Mouse (Mus musculus) adrenal gland, postnatal 36 days (tissue): ENCODE results near the gene Gm10720. TPM values are rescaled to one million over a fixed set of nuclear protein-coding genes. Genes with fewer than 3 reads are reported as not detected.
"Not testable (repeated sequence)": the region's sequence is repeated elsewhere in the genome, so short reads cannot be mapped to it uniquely, and the experiment has no call there.

Experiments used
- DNase-seq, 2 experiments: peaks; one replicate each; pipeline ENCODE4 v3.0.0; 2021; ENCODE audit warnings: mixed read lengths in 1 of 2
- long read RNA-seq, 2 experiments: library from polyadenylated mRNA; stranded (forward); transcript quantifications; one replicate each; pipeline ENCODE4 v2.0.0; 2021; ENCODE audit warnings: borderline sequencing depth in 2 of 2
- total RNA-seq, 2 experiments: library from RNA; stranded (reverse); gene quantifications; 2 replicates each; pipeline ENCODE4 v1.2.3; 2021

The Gm10720 gene
- total RNA-seq: not detected
- long read RNA-seq, experiment 1: 0 reads
- long read RNA-seq, experiment 2: 0 reads

DNA sequence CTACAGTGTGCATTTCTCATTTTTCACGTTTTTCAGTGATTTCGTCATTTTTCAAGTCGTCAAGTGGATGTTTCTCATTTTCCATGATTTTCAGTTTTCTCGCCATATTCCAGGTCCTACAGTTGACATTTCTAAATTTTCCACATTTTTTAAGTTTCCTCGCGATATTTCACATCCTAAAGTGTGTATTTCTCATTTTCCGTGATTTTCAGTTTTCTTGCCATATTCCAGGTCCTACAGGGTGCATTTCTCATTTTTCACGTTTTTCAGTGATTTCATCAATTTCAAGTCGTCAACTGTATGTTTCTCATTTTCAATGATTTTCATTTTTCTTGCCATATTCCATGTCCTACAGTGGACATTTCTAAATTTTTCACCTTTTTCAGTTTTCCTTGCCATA lies at the start of gene Gm10720:
TSS of gene Gm10720 (plus strand) at position 301 of the 400 bp plus-strand sequence.
- not testable (repeated sequence) for DNase-seq

DNA sequence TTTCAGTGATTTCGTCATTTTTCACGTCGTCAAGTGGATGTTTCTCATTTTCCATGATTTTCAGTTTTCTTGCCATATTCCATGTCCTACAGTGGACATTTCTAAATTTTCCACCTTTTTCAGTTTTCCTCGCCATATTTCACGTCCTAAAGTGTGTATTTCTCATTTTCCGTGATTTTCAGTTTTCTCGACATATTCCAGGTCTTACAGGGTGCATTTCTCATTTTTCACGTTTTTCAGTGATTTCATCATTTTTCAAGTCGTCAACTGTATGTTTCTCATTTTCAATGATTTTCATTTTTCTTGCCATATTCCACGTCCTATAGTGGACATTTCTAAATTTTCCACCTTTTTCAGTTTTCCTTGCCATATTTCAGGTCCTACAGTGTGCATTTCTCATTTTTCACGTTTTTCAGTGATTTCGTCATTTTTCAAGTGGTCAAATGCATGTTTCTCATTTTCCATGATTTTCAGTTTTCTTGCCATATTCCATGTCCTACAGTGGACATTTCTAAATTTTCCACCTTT lies 14.9 kb upstream of the Gm10720 start, which contains the start of gene Gm10722:
TSS of gene Gm10722 (plus strand) at position 478 of the 528 bp plus-strand sequence.
- DNase-seq: peak in 1 of 2 experiments; percentile 1

DNA sequence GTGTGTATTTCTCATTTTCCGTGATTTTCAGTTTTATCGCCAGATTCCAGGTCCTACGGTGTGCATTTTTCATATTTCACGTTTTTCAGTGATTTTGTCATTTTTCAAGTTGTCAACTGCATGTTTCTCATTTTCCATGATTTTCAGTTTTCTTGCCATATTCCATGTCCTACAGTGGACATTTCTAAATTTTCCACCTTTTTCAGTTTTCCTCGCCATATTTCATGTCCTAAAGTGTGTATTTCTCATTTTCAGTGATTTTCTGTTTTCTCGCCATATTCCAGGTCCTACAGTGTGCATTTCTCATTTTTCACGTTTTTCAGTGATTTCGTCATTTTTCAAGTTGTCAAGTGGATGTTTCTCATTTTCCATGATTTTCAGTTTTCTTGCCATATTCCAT lies 14.4 kb upstream of the Gm10720 start:
- DNase-seq: not testable (repeated sequence)

DNA sequence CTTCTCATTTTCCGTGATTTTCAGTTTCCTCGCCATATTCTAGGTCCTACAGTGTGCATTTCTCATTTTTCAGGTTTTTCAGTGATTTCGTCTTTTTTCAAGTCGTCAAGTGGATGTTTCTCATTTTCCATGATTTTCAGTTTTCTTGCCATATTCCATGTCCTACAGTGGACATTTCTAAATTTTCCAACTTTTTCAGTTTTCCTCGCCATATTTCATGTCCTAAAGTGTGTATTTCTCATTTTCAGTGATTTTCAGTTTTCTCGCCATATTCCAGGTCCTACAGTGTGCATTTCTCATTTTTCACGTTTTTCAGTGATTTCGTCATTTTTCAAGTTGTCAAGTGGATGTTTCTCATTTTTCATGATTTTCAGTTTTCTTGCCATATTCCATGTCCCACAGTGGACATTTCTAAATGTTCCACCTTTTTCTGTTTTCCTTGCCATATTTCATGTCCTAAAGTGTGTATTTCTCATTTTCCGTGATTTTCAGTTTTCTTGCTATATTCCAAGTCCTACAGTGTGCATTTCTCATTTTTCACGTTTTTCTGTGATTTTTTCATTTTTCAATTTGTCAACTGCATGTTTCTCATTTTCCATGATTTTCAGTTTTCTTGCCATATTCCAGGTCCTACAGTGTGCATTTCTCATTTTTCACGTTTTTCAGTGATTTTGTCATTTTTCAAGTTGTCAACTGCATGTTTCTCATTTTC lies 13.3 kb upstream of the Gm10720 start:
- peak; percentile 2 to 92 for DNase-seq

DNA sequence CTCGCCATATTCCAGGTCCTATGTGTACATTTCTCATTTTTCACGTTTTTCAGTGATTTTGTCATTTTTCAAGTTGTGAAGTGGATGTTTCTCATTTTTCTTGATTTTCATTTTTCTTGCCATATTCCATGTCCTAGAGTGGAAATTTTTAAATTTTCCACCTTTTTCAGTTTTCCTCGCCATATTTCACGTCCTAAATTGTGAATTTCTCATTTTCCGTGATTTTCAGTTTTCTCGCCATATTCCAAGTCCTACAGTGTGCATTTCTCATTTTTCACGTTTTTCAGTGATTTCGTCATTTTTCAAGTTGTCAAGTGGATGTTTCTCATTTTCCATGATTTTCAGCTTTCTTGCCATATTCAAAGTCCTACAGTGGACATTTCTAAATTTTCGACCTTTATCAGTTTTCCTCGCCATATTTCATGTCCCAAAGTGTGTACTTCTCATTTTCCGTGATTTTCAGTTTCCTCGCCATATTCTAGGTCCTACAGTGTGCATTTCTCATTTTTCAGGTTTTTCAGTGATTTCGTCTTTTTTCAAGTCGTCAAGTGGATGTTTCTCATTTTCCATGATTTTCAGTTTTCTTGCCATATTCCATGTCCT lies 12.6 kb upstream of the Gm10720 start, which contains the start of gene Gm11168:
TSS of gene Gm11168 (plus strand) at position 553 of the 603 bp plus-strand sequence.
- DNase-seq: peak in 1 of 2 experiments; percentile 3

DNA sequence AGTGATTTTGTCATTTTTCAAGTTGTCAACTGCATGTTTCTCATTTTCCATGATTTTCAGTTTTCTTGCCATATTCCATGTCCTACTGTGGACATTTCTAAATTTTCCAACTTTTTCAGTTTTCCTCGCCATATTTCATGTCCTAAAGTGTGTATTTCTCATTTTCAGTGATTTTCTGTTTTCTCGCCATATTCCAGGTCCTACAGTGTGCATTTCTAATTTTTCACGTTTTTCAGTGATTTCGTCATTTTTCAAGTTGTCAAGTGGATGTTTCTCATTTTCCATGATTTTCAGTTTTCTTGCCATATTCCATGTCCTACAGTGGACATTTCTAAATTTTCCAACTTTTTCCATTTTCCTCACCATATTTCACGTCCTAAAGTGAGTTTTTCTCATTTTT lies 9.3 kb upstream of the Gm10720 start:
- DNase-seq: not testable (repeated sequence)

DNA sequence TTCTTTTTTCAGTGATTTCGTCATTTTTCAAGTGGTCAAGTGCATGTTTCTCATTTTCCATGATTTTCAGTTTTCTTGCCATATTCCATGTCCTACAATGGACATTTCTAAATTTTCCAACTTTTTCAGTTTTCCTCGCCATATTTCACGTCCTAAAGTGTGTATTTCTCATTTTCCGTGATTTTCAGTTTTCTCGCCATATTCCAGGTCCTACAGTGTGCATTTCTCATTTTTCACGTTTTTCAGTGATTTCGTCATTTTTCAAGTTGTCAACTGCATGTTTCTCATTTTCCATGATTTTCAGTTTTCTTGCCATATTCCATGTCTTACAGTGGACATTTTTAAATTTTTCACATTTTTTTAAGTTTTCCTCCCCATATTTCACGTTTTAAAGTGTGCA lies 8.8 kb upstream of the Gm10720 start:
- peak in 1 of 2 experiments; percentile 3 for DNase-seq

DNA sequence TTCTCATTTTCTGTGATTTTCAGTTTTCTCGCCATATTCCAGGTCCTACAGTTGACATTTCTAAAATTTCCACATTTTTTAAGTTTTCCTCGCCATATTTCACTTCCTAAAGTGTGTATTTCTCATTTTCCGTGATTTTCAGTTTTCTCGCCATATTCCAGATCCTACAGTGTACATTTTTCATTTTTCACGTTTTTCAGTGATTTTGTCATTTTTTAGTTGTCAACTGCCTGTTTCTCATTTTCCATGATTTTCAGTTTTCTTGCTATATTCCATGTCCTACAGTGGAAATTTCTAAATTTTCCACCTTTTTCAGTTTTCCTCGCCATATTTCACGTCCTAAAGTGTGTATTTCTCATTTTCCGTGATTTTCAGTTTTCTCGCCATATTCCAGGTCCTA lies 8.2 kb upstream of the Gm10720 start:
- DNase-seq: peak in 1 of 2 experiments; percentile 0

DNA sequence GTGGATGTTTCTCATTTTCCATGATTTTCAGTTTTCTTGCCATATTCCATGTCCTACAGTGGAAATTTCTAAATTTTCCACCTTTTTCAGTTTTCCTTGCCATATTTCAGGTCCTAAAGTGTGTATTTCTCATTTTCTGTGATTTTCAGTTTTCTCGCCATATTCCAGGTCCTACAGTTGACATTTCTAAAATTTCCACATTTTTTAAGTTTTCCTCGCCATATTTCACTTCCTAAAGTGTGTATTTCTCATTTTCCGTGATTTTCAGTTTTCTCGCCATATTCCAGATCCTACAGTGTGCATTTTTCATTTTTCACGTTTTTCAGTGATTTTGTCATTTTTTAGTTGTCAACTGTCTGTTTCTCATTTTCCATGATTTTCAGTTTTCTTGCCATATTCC lies 6.1 kb upstream of the Gm10720 start:
- not testable (repeated sequence) for DNase-seq

DNA sequence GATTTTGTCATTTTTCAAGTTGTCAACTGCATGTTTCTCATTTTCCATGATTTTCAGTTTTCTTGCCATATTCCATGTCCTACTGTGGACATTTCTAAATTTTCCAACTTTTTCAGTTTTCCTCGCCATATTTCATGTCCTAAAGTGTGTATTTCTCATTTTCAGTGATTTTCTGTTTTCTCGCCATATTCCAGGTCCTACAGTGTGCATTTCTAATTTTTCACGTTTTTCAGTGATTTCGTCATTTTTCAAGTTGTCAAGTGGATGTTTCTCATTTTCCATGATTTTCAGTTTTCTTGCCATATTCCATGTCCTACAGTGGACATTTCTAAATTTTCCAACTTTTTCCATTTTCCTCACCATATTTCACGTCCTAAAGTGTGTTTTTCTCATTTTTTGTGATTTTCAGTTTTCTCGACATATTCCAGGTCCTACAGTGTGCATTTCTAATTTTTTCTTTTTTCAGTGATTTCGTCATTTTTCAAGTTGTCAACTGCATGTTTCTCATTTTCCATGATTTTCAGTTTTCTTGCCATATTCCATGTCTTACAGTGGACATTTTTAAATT lies 3.3 kb upstream of the Gm10720 start:
- DNase-seq: not testable (repeated sequence)

DNA sequence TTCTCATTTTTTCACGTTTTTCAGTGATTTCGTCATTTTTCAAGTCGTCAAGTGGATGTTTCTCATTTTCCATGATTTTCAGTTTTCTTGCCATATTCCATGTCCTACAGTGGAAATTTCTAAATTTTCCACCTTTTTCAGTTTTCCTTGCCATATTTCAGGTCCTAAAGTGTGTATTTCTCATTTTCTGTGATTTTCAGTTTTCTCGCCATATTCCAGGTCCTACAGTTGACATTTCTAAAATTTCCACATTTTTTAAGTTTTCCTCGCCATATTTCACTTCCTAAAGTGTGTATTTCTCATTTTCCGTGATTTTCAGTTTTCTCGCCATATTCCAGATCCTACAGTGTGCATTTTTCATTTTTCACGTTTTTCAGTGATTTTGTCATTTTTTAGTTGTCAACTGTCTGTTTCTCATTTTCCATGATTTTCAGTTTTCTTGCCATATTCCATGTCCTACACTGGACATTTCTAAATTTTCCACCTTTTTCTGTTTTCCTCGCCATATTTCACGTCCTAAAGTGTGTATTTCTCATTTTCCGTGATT lies 2.6 kb upstream of the Gm10720 start, which contains the start of gene Gm10721:
TSS of gene Gm10721 (plus strand) at position 408 of the 547 bp plus-strand sequence.
- not testable (repeated sequence) for DNase-seq

DNA sequence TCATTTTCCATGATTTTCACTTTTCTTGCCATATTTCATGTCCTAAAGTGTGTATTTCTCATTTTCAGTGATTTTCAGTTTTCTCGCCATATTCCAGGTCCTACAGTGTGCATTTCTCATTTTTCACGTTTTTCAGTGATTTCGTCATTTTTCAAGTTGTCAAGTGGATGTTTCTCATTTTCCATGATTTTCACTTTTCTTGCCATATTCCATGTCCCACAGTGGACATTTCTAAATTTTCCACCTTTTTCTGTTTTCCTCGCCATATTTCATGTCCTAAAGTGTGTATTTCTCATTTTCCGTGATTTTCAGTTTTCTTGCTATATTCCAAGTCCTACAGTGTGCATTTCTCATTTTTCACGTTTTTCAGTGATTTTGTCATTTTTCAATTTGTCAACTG lies 442 bp downstream of the Gm10720 start:
- peak in 1 of 2 experiments; percentile 0 for DNase-seq

DNA sequence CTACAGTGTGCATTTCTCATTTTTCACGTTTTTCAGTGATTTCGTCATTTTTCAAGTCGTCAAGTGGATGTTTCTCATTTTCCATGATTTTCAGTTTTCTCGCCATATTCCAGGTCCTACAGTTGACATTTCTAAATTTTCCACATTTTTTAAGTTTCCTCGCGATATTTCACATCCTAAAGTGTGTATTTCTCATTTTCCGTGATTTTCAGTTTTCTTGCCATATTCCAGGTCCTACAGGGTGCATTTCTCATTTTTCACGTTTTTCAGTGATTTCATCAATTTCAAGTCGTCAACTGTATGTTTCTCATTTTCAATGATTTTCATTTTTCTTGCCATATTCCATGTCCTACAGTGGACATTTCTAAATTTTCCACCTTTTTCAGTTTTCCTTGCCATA lies 1.7 kb downstream of the Gm10720 start, which contains the start of gene Gm10719:
TSS of gene Gm10719 (plus strand) at position 301 of the 400 bp plus-strand sequence.
- DNase-seq: not testable (repeated sequence)

DNA sequence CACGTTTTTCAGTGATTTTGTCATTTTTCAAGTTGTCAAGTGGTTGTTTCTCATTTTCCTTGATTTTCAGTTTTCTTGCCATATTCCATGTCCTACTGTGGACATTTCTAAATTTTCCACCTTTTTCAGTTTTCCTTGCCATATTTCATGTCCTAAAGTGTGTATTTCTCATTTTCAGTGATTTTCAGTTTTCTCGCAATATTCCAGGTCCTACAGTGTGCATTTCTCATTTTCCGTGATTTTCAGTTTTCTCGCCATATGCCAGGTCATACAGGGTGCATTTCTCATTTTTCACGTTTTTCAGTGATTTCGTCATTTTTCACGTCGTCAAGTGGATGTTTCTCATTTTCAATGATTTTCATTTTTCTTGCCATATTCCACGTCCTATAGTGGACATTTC lies 3.5 kb downstream of the Gm10720 start:
- DNase-seq: peak in 1 of 2 experiments; percentile 92

DNA sequence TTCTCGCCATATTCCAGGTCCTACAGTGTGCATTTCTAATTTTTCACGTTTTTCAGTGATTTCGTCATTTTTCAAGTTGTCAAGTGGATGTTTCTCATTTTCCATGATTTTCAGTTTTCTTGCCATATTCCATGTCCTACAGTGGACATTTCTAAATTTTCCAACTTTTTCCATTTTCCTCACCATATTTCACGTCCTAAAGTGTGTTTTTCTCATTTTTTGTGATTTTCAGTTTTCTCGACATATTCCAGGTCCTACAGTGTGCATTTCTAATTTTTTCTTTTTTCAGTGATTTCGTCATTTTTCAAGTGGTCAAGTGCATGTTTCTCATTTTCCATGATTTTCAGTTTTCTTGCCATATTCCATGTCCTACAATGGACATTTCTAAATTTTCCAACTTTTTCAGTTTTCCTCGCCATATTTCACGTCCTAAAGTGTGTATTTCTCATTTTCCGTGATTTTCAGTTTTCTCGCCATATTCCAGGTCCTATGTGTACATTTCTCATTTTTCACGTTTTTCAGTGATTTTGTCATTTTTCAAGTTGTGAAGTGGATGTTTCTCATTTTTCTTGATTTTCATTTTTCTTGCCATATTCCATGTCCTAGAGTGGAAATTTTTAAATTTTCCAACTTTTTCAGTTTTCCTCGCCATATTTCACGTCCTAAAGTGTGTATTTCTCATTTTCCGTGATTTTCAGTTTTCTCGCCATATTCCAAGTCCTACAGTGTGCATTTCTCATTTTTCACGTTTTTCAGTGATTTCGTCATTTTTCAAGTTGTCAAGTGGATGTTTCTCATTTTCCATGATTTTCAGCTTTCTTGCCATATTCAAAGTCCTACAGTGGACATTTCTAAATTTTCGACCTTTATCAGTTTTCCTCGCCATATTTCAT lies 4.6 kb downstream of the Gm10720 start:
- peak in 1 of 2 experiments; percentile 47 for DNase-seq

DNA sequence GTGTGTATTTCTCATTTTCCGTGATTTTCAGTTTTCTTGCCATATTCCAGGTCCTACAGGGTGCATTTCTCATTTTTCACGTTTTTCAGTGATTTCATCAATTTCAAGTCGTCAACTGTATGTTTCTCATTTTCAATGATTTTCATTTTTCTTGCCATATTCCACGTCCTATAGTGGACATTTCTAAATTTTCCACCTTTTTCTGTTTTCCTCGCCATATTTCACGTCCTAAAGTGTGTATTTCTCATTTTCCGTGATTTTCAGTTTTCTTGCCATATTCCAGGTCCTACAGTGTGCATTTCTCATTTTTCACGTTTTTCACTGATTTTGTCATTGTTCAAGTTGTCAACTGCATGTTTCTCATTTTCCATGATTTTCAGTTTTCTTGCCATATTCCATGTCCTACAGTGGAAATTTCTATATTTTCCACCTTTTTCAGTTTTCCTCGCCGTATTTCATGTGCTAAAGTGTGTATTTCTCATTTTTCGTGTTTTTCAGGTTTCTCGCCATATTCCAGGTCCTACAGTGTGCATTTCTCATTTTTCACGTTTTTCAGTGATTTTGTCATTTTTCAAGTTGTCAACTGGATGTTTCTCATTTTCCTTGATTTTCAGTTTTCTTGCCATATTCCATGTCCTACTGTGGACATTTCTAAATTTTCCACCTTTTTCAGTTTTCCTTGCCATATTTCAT lies 7.0 kb downstream of the Gm10720 start:
- not testable (repeated sequence) for DNase-seq

DNA sequence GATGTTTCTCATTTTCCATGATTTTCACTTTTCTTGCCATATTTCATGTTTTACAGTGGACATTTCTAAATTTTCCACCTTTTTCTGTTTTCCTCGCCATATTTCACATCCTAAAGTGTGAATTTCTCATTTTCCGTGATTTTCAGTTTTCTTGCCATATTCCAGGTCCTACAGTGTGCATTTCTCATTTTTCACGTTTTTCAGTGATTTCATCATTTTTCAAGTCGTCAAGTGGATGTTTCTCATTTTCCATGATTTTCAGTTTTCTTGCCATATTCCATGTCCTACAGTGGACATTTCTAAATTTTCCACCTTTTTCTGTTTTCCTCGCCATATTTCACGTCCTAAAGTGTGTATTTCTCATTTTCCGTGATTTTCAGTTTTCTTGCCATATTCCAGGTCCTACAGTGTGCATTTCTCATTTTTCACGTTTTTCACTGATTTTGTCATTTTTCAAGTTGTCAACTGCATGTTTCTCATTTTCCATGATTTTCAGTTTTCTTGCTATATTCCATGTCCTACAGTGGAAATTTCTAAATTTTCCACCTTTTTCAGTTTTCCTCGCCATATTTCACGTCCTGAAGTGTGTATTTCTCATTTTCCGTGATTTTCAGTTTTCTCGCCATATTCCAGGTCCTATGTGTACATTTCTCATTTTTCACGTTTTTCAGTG lies 8.0 kb downstream of the Gm10720 start, which contains the start of gene Gm10718:
TSS of gene Gm10718 (plus strand) at position 236 of the 673 bp plus-strand sequence.
- DNase-seq: peak in 1 of 2 experiments; percentile 0

DNA sequence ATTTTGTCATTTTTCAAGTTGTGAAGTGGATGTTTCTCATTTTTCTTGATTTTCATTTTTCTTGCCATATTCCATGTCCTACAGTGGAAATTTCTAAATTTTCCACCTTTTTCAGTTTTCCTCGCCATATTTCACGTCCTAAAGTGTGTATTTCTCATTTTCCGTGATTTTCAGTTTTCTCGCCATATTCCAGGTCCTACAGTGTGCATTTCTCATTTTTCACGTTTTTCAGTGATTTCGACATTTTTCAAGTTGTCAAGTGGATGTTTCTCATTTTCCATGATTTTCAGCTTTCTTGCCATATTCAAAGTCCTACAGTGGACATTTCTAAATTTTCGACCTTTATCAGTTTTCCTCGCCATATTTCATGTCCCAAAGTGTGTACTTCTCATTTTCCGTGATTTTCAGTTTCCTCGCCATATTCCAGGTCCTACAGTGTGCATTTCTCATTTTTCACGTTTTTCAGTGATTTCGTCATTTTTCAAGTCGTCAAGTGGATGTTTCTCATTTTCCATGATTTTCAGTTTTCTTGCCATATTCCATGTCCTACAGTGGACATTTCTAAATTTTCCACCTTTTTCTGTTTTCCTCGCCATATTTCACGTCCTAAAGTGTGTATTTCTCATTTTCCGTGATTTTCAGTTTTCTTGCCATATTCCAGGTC lies 8.7 kb downstream of the Gm10720 start:
- not testable (repeated sequence) for DNase-seq

DNA sequence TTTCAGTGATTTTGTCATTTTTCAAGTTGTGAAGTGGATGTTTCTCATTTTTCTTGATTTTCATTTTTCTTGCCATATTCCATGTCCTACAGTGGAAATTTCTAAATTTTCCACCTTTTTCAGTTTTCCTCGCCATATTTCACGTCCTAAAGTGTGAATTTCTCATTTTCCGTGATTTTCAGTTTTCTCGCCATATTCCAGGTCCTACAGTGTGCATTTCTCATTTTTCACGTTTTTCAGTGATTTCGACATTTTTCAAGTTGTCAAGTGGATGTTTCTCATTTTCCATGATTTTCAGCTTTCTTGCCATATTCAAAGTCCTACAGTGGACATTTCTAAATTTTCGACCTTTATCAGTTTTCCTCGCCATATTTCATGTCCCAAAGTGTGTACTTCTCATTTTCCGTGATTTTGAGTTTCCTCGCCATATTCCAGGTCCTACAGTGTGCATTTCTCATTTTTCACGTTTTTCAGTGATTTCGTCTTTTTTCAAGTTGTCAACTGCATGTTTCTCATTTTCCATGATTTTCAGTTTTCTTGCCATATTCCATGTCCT lies 9.5 kb downstream of the Gm10720 start, which contains the start of gene Gm10717:
TSS of gene Gm10717 (plus strand) at position 506 of the 556 bp plus-strand sequence.
- DNase-seq: not testable (repeated sequence)
